Mouse (Mus musculus): Measurements from ENCODE around the gene Irak3. TPM values are rescaled to one million over a fixed set of nuclear protein-coding genes. Genes with fewer than 3 reads are reported as not detected.

Gene Irak3
- polyA plus RNA-seq, 1 experiment: 0.91 TPM

GRCm38 (mm10) chr10:120170277-120170676 is 31.7 kb downstream of the Irak3 start:
- no peaks in the 10 kb centered on the region for H3K4me1 ChIP-seq (ENCODE audit: control insufficient read depth, insufficient read depth, insufficient read length, low read length)
- H3K4me3 ChIP-seq (ENCODE audit: low read depth, low read length): no peak overlapping the region
- TF ChIP-seq CTCF (IDR thresholded peaks at IDR 0.05; ENCODE audit: extremely low read depth, insufficient read length, insufficient replicate concordance, low read depth, low read length) (no peak), POLR2A (IDR thresholded peaks at IDR 0.05; ENCODE audit: low read depth, low read length) (no peak)
- H3K27me3 ChIP-seq (ENCODE audit: control insufficient read depth, insufficient read depth, low read length): no peaks in the 10 kb centered on the region
- H3K27ac ChIP-seq (ENCODE audit: insufficient read depth, low read depth, low read length): no peak overlapping the region
- 78% methylated on average over 4 of the region's 4 CpGs for WGBS
- no peaks in the 10 kb centered on the region for H3K36me3 ChIP-seq (ENCODE audit: control insufficient read depth, insufficient read depth, low read length)

DNA sequence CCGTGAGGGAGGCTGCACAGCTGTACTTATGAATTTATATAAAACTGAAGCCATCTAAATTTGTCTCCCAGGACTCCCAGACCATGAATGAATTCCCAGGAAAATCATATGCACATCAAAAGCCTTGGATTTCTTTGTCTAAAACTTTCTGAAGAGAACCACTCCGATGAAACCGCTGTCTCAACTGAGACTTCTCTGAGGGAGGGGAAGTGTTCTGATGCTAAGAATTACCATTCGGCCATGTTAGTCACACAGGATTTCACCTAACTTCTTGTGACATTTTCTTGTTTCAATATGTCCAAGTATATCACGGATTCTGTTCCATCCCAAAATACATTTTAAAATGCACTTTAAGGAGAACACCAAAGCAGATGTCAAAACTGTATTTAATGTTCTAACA is 32.1 kb downstream of the Irak3 start:
- H3K4me3 ChIP-seq (ENCODE audit: low read depth, low read length): no peak overlapping the region
- no peak for TF ChIP-seq POLR2A (IDR thresholded peaks at IDR 0.05; ENCODE audit: low read depth, low read length)
- no peak for TF ChIP-seq CTCF (IDR thresholded peaks at IDR 0.05; ENCODE audit: extremely low read depth, insufficient read length, insufficient replicate concordance, low read depth, low read length)
- H3K27me3 ChIP-seq (ENCODE audit: control insufficient read depth, insufficient read depth, low read length): no peaks in the 10 kb centered on the region
- H3K4me1 ChIP-seq (ENCODE audit: control insufficient read depth, insufficient read depth, insufficient read length, low read length): no peaks in the 10 kb centered on the region
- no peaks in the 10 kb centered on the region for H3K36me3 ChIP-seq (ENCODE audit: control insufficient read depth, insufficient read depth, low read length)
- 86% methylated on average over 5 of the region's 5 CpGs for WGBS
- no peak overlapping the region for H3K27ac ChIP-seq (ENCODE audit: insufficient read depth, low read depth, low read length)

GRCm38 (mm10) chr10:120169064-120169463 is 32.9 kb downstream of the Irak3 start:
- H3K4me3 ChIP-seq (ENCODE audit: low read depth, low read length): no peak overlapping the region
- no peaks in the 10 kb centered on the region for H3K36me3 ChIP-seq (ENCODE audit: control insufficient read depth, insufficient read depth, low read length)
- 43% methylated on average over 10 of the region's 10 CpGs for WGBS
- H3K27me3 ChIP-seq (ENCODE audit: control insufficient read depth, insufficient read depth, low read length): no peaks in the 10 kb centered on the region
- no peak for TF ChIP-seq CTCF (IDR thresholded peaks at IDR 0.05; ENCODE audit: extremely low read depth, insufficient read length, insufficient replicate concordance, low read depth, low read length)
- no peak for TF ChIP-seq POLR2A (IDR thresholded peaks at IDR 0.05; ENCODE audit: low read depth, low read length)
- H3K4me1 ChIP-seq (ENCODE audit: control insufficient read depth, insufficient read depth, insufficient read length, low read length): no peaks in the 10 kb centered on the region
- H3K27ac ChIP-seq (ENCODE audit: insufficient read depth, low read depth, low read length): peak overlapping the region; percentile 35; the same call in 1 of the 2 replicates

- Histone ChIP-seq H3K4me1 (ENCODE audit: control insufficient read depth, insufficient read depth, insufficient read length, low read length) (no peaks in the 10 kb centered on the region), H3K27ac (ENCODE audit: insufficient read depth, low read depth, low read length) (no peak overlapping the region), H3K4me3 (ENCODE audit: low read depth, low read length) (no peak overlapping the region), H3K27me3 (ENCODE audit: control insufficient read depth, insufficient read depth, low read length) (no peaks in the 10 kb centered on the region), H3K36me3 (ENCODE audit: control insufficient read depth, insufficient read depth, low read length) (no peaks in the 10 kb centered on the region)
- TF ChIP-seq POLR2A (IDR thresholded peaks at IDR 0.05; ENCODE audit: low read depth, low read length): no peak
- TF ChIP-seq CTCF (IDR thresholded peaks at IDR 0.05; ENCODE audit: extremely low read depth, insufficient read length, insufficient replicate concordance, low read depth, low read length): no peak
- 70% methylated on average over 1 of the region's 1 CpGs for WGBS
Measured at GRCm38 (mm10) chr10:120168070-120168469, 33.9 kb downstream of the Irak3 start.

DNA sequence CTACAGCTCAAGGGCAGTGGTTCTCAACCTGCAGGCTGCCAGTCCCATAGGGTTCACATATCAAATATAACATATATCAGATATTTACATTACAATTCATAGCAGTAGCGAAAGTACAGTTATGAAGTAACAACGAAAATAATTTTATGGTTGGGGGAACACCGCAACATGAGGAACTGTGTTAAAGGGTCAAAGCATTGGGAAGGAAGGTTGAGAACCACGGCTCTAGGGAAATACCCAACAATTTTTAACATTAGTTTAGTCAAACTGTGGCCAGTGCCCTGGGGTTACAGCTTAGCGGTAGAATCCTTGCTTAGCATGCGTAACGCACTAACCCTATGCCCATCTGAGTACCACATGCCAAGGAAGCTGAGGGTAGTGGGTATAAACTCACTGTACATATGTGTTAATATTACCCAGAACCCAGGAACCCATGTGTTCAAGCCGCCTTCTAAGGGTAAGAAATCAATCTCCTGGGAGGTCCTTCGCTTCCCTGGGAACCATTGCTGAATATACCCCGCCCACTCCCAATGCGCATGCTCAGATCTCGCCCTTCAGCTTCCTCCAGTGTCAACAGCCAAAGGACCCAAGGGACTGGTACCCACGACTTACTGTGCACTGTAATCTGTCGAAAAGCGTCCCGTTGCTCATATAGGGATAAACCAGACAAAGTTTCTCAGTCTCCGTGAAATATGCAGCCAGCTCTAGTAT is 36.0 kb downstream of the Irak3 start:
- TF ChIP-seq CTCF (IDR thresholded peaks at IDR 0.05; ENCODE audit: extremely low read depth, insufficient read length, insufficient replicate concordance, low read depth, low read length) (no peak), POLR2A (IDR thresholded peaks at IDR 0.05; ENCODE audit: low read depth, low read length) (no peak)
- H3K4me3 ChIP-seq (ENCODE audit: low read depth, low read length): no peak overlapping the region
- no peaks in the 10 kb centered on the region for H3K36me3 ChIP-seq (ENCODE audit: control insufficient read depth, insufficient read depth, low read length)
- H3K27me3 ChIP-seq (ENCODE audit: control insufficient read depth, insufficient read depth, low read length): no peaks in the 10 kb centered on the region
- no peaks in the 10 kb centered on the region for H3K4me1 ChIP-seq (ENCODE audit: control insufficient read depth, insufficient read depth, insufficient read length, low read length)
- WGBS: 89% methylated on average over 17 of the region's 17 CpGs
- no peak overlapping the region for H3K27ac ChIP-seq (ENCODE audit: insufficient read depth, low read depth, low read length)

DNA sequence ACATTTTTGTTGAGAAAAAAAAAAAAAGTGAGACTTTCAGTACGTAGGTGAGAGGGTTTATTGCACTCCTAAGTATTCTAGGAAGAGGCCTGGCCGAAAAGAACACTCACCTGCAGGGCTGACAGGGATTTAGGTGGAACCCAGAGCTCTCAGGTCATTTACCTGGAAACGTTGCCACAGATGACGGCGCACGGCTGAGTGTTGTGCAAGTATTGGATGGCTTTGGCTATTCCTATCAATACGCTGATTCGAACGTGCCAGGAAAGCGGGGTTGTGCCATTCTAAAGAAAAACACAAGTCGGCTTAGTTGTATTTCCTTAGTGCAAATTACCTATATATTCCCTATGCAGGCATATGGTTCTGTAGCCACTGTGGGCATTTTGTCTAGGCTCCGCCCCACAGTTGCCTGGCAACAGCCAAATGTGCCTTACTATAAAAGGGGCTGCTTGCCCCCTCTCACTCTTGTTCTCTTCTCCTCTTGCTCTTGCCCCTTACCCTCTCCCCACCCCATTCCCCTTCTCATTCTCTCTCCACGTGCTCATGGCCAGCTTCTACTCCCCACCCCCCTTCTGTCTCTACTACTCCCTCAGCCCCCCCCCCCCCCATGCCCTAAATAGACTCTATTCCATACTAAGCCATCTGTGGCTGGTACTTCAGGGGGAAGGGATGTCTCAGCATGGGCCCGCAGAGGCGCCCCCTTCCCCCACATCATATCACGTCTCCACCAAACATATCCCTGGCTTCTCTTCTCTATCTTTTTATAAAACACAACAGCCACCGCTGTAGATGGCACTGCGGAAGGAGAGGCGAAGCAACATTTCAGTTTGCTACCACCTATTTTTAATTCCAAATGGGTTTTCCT is 36.8 kb downstream of the Irak3 start:
- Histone ChIP-seq H3K27ac (ENCODE audit: insufficient read depth, low read depth, low read length) (no peak overlapping the region), H3K27me3 (ENCODE audit: control insufficient read depth, insufficient read depth, low read length) (no peaks in the 10 kb centered on the region), H3K4me1 (ENCODE audit: control insufficient read depth, insufficient read depth, insufficient read length, low read length) (no peaks in the 10 kb centered on the region), H3K36me3 (ENCODE audit: control insufficient read depth, insufficient read depth, low read length) (no peaks in the 10 kb centered on the region), H3K4me3 (ENCODE audit: low read depth, low read length) (no peak overlapping the region)
- 91% methylated on average over 19 of the region's 19 CpGs for WGBS
- TF ChIP-seq POLR2A (IDR thresholded peaks at IDR 0.05; ENCODE audit: low read depth, low read length) (no peak), CTCF (IDR thresholded peaks at IDR 0.05; ENCODE audit: extremely low read depth, insufficient read length, insufficient replicate concordance, low read depth, low read length) (no peak)

DNA sequence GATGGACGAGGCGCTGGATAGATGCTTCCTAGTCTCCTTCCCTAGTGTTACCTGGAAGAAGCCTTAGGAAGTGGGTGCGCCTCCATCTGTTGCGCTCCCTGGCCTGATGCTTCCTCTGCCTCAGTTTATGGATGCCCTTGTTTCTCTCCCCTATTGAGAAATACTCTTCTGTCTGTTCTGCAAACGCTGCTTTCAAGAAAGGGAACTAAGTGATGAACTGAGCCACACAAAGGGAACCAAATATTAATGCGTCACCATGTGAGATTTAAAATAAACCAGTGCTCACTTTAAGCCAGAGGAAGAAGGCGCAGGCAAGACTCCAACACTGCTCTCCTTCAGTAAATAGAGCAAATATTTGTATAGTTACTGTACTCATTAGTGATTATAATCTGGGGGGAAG is 38.4 kb downstream of the Irak3 start:
- no peak overlapping the region for H3K27ac ChIP-seq (ENCODE audit: insufficient read depth, low read depth, low read length)
- no peaks in the 10 kb centered on the region for H3K4me1 ChIP-seq (ENCODE audit: control insufficient read depth, insufficient read depth, insufficient read length, low read length)
- H3K4me3 ChIP-seq (ENCODE audit: low read depth, low read length): no peak overlapping the region
- H3K27me3 ChIP-seq (ENCODE audit: control insufficient read depth, insufficient read depth, low read length): no peaks in the 10 kb centered on the region
- TF ChIP-seq POLR2A (IDR thresholded peaks at IDR 0.05; ENCODE audit: low read depth, low read length) (no peak), CTCF (IDR thresholded peaks at IDR 0.05; ENCODE audit: extremely low read depth, insufficient read length, insufficient replicate concordance, low read depth, low read length) (no peak)
- WGBS: 78% methylated on average over 7 of the region's 7 CpGs
- no peaks in the 10 kb centered on the region for H3K36me3 ChIP-seq (ENCODE audit: control insufficient read depth, insufficient read depth, low read length)

Data from small intestine, adult 2 months (tissue).